ENCODE assay signal across 33 mouse cellular contexts in the genomic region with DNA sequence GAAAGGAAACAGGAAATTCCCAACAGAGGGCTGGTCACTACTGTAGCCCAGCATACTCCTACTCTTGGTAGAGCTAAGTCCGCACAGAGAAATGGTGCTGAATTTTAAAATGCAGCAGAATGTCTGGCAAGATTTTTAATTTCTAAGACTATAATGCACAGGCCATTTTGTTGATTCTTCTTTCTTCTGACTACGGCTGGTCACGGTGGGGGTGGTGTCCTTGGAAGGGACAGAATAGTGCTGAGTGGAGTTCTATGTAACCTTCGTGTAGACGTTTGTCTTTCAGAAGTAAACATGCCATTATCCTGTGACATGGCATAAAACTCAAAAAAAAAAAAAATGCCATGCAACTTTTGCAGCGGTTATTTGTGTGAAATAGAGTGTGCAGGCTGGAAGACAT.
"Had no signal": no experiment of that assay in that cellular context is flagged by ENCODE, and none has a peak within 500 bp of the region (broad histone marks: within the 10 kb centered on the region; RNA-seq: fewer than 3 reads in every experiment).

No protein-coding gene starts in this region.

- ATAC-seq: hindbrain, embryonic 16.5 days; hindbrain, postnatal 0 days; inflammation-experienced regulatory T-cells, adult 6 months; intestine, embryonic 15.5 days; intestine, embryonic 16.5 days; intestine, postnatal 0 days had no signal

- DNase-seq: heart, postnatal 10 days; heart, postnatal 14 days; heart, postnatal 36 days; heart, postnatal 4 days; kidney, adult 11 months; kidney, adult 18-20 months; kidney, adult 2 months; kidney, adult 8-10 months; kidney, adult 9 months; kidney, postnatal 10 days; kidney, postnatal 14 days; kidney, postnatal 25 days; kidney, postnatal 36 days; kidney, postnatal 4 days; layer of hippocampus, adult 9-11 months; layer of hippocampus, postnatal 36 days had no signal

- H3K27ac ChIP-seq: heart, embryonic 13.5 days; heart, embryonic 15.5 days; hindbrain, embryonic 10.5 days; hindbrain, embryonic 12.5 days; hindbrain, embryonic 13.5 days; hindbrain, embryonic 14.5 days; hindbrain, embryonic 15.5 days; hindbrain, postnatal 0 days; intestine, embryonic 15.5 days; kidney, embryonic 15.5 days; kidney, postnatal 0 days; layer of hippocampus, adult 2 months had no signal

- H3K4me3 ChIP-seq: heart, embryonic 12.5 days; heart, embryonic 13.5 days; heart, embryonic 15.5 days; hindbrain, embryonic 10.5 days; hindbrain, embryonic 12.5 days; hindbrain, embryonic 13.5 days; hindbrain, embryonic 15.5 days; intestine, embryonic 15.5 days; kidney, embryonic 15.5 days; layer of hippocampus, adult 2 months had no signal
